Mouse (Mus musculus) heart, adult 2 months (tissue): ENCODE results near the gene Mmp7. TPM values are rescaled to one million over a fixed set of nuclear protein-coding genes. Genes with fewer than 3 reads are reported as not detected.

Experiments
- DNase-seq, 2 experiments: peaks; one replicate each; pipeline ENCODE4 v3.0.0; 2021
- H3K27ac ChIP-seq: fragments of 200-600 bp; 2 replicates; pipeline ENCODE4 v1.8.1; 2022
- H3K27me3 ChIP-seq: fragments of 200-500 bp; 2 replicates; pipeline ENCODE4 v1.6.1; 2012; ENCODE audit warnings: mild to moderate bottlenecking, low read length, inconsistent platforms, mixed read lengths; ENCODE audit not compliant: control insufficient read depth, insufficient read depth
- H3K36me3 ChIP-seq: fragments of 200-500 bp; 2 replicates; pipeline ENCODE4 v1.6.1; 2012; ENCODE audit warnings: low read length, inconsistent platforms; ENCODE audit not compliant: control insufficient read depth, insufficient read depth
- H3K4me1 ChIP-seq: fragments of 200-500 bp; 2 replicates; pipeline ENCODE4 v1.6.1; 2011; ENCODE audit warnings: low read length; ENCODE audit not compliant: control insufficient read depth, insufficient read depth
- H3K4me3 ChIP-seq: fragments of 200-600 bp; 2 replicates; pipeline ENCODE4 v1.8.1; 2022
- H3K79me2 ChIP-seq: fragments of 200-500 bp; replicated peaks from 2 replicates; pipeline ENCODE4 v1.6.1; 2012; ENCODE audit warnings: mild to moderate bottlenecking, inconsistent platforms, low read length, moderate library complexity, mixed read lengths; ENCODE audit not compliant: control insufficient read depth, insufficient read depth
- H3K9ac ChIP-seq: fragments of 200-500 bp; 2 replicates; pipeline ENCODE4 v1.6.1; 2012; ENCODE audit warnings: low read depth, mild to moderate bottlenecking, control low read depth, inconsistent platforms, low read length, mixed read lengths
- CTCF ChIP-seq: fragments of 200-600 bp; IDR thresholded peaks from 2 replicates; pipeline ENCODE4 v1.8.1; 2022; ENCODE audit warnings: antibody characterized with exemption, mild to moderate bottlenecking, moderate library complexity
- EP300 ChIP-seq: fragments of 200-500 bp; IDR thresholded peaks from 2 replicates; pipeline ENCODE4 v1.6.1; 2011; ENCODE audit warnings: low read depth, low read length, control low read depth; ENCODE audit not compliant: insufficient read depth
- POLR2A ChIP-seq: fragments of 200-500 bp; IDR thresholded peaks from 2 replicates; pipeline ENCODE4 v1.6.1; 2011; ENCODE audit warnings: mild to moderate bottlenecking, low read depth, low read length, control low read depth; ENCODE audit not compliant: insufficient read depth
- WGBS: fragments of 180-500 bp; shearing (Covaris S2); methylation state at CpG from one replicate; pipeline ENCODE4 v1.1.7; 2018; 5-methylcytosine and 5-hydroxymethylcytosine counted together
- intact Hi-C: fragments of 180-260 bp; cut with DNase I; formaldehyde crosslinking; loops from one replicate; pipeline ENCODE4 v1.15.1; 2025
- polyA plus RNA-seq: library from polyadenylated mRNA; depleted of rRNA; stranded (reverse); fragments of >200 nt; gene quantifications from 2 replicates; pipeline ENCODE4 v1.2.3, GENCODE M21; 2012
- total RNA-seq, 2 experiments: library from RNA; stranded (reverse); gene quantifications; 2 replicates each; pipeline ENCODE4 v1.2.3; 2021

The Mmp7 gene
- total and polyA plus RNA-seq, 3 experiments: not detected

GRCm38 (mm10) chr9:7686024-7686423 is 5.9 kb upstream of the Mmp7 start:
- intact Hi-C loops: no loop called here
- H3K4me1 ChIP-seq: no peaks in the 10 kb centered on the region
- TF ChIP-seq CTCF (no peak), EP300 (no peak), POLR2A (no peak)

GRCm38 (mm10) chr9:7689799-7690198 is 2.1 kb upstream of the Mmp7 start:
- Histone ChIP-seq H3K79me2 (no peaks in the 10 kb centered on the region), H3K4me3 (no peak overlapping the region), H3K4me1 (no peaks in the 10 kb centered on the region), H3K27ac (no peak overlapping the region), H3K9ac (no peak overlapping the region), H3K27me3 (no peaks in the 10 kb centered on the region), H3K36me3 (no peaks in the 10 kb centered on the region)
- 36% methylated on average over 6 of the region's 6 CpGs for WGBS
- no peak for TF ChIP-seq EP300
- no peak for TF ChIP-seq CTCF
- TF ChIP-seq POLR2A: no peak
- no peak for DNase-seq
- intact Hi-C loops: no loop called here

More at GRCm38 (mm10) chr9:7686024-7686423, 5.9 kb upstream of the Mmp7 start:
- Histone ChIP-seq H3K4me3 (no peak overlapping the region), H3K27ac (no peak overlapping the region), H3K27me3 (no peaks in the 10 kb centered on the region), H3K36me3 (no peaks in the 10 kb centered on the region), H3K9ac (no peak overlapping the region), H3K79me2 (no peaks in the 10 kb centered on the region)
- DNase-seq: no peak
- WGBS: 44% methylated on average over 2 of the region's 2 CpGs

- WGBS: 69% methylated on average over 3 of the region's 3 CpGs
- Histone ChIP-seq H3K9ac (no peak overlapping the region), H3K36me3 (no peaks in the 10 kb centered on the region), H3K79me2 (no peaks in the 10 kb centered on the region), H3K27me3 (no peaks in the 10 kb centered on the region), H3K4me1 (no peaks in the 10 kb centered on the region), H3K4me3 (no peak overlapping the region), H3K27ac (no peak overlapping the region)
- TF ChIP-seq POLR2A: no peak
- TF ChIP-seq CTCF: no peak
- TF ChIP-seq EP300: no peak
- no peak for DNase-seq
- intact Hi-C loops: no loop called here
These were observed 2.1 kb downstream of the Mmp7 start for GRCm38 (mm10) chr9:7693961-7694360.

GRCm38 (mm10) chr9:7695646-7696045 is 3.8 kb downstream of the Mmp7 start:
- TF ChIP-seq CTCF: no peak
- TF ChIP-seq EP300: no peak
- TF ChIP-seq POLR2A: no peak
- 79% methylated on average over 3 of the region's 3 CpGs for WGBS
- H3K4me3 ChIP-seq: no peak overlapping the region

GRCm38 (mm10) chr9:7708698-7709097 is 16.8 kb downstream of the Mmp7 start:
- no peak for DNase-seq
- no peaks in the 10 kb centered on the region for H3K79me2 ChIP-seq
- H3K27ac ChIP-seq: no peak overlapping the region
- no peaks in the 10 kb centered on the region for H3K36me3 ChIP-seq
- H3K4me1 ChIP-seq: no peaks in the 10 kb centered on the region
- no peaks in the 10 kb centered on the region for H3K27me3 ChIP-seq
- no peak overlapping the region for H3K4me3 ChIP-seq
- H3K9ac ChIP-seq: no peak overlapping the region
- TF ChIP-seq EP300: no peak
- TF ChIP-seq CTCF: no peak
- TF ChIP-seq POLR2A: no peak
- WGBS: 64% methylated on average over 6 of the region's 6 CpGs
- intact Hi-C loops: no loop called here

More at GRCm38 (mm10) chr9:7695646-7696045, 3.8 kb downstream of the Mmp7 start:
- Histone ChIP-seq H3K79me2 (no peaks in the 10 kb centered on the region), H3K4me1 (no peaks in the 10 kb centered on the region), H3K9ac (no peak overlapping the region), H3K27ac (no peak overlapping the region), H3K36me3 (no peaks in the 10 kb centered on the region), H3K27me3 (no peaks in the 10 kb centered on the region)
- DNase-seq: no peak
- intact Hi-C loops: no loop called here

- H3K9ac ChIP-seq: no peak overlapping the region
- H3K79me2 ChIP-seq: no peaks in the 10 kb centered on the region
- intact Hi-C loops: loop anchor here (5.0 kb wide), 3 partner anchors 111 to 496 kb away; no protein-coding TSS in a partner anchor
- no peak for DNase-seq
- no peaks in the 10 kb centered on the region for H3K27me3 ChIP-seq
- no peak overlapping the region for H3K4me3 ChIP-seq
- H3K36me3 ChIP-seq: no peaks in the 10 kb centered on the region
- no peak overlapping the region for H3K27ac ChIP-seq
- H3K4me1 ChIP-seq: no peaks in the 10 kb centered on the region
- TF ChIP-seq CTCF: no peak
- no peak for TF ChIP-seq EP300
- TF ChIP-seq POLR2A: no peak
- 71% methylated on average over 4 of the region's 4 CpGs for WGBS
These were observed 19.3 kb downstream of the Mmp7 start for GRCm38 (mm10) chr9:7711196-7711595.
